Mouse (Mus musculus): ENCODE measurements around the gene Gm12166.
"Not testable (repeated sequence)": the region's sequence is repeated elsewhere in the genome, so short reads cannot be mapped to it uniquely, and the experiment has no call there.

Gm12166 gene

DNA sequence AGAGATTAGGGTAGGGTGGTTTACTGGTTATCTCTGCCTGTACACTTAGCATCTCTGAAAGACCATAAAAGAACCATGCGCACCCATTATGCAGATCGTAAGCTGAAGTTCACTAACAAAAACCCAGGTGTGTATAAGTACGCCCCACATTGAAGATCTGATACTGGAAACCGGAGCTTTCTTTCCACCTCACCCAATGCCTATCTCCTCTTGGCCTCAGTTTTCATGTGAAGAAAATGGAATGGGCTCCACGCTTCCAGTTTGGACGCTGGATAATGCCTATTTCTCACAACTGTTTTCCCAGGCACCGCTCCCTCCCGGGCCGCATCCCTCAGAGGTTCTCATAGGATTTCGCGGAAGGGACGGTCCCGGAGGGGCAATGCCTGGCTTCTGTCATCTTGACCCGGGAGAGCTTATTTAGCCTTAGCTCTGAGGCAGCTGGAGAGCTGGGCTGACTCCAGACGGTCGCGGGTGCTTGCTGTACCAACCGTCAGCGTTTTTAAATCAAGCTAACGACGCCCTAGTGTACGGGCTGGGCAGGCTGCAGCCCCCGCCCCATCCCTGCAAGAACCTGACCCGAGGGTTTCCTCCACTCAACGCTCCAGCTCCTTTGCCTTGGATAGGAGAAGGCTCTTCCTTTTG, 4.8 kb upstream of the Gm12166 start:
- DNase-seq (ENCODE audit: extremely low spot score, low read depth, low spot score), result no peak

DNA sequence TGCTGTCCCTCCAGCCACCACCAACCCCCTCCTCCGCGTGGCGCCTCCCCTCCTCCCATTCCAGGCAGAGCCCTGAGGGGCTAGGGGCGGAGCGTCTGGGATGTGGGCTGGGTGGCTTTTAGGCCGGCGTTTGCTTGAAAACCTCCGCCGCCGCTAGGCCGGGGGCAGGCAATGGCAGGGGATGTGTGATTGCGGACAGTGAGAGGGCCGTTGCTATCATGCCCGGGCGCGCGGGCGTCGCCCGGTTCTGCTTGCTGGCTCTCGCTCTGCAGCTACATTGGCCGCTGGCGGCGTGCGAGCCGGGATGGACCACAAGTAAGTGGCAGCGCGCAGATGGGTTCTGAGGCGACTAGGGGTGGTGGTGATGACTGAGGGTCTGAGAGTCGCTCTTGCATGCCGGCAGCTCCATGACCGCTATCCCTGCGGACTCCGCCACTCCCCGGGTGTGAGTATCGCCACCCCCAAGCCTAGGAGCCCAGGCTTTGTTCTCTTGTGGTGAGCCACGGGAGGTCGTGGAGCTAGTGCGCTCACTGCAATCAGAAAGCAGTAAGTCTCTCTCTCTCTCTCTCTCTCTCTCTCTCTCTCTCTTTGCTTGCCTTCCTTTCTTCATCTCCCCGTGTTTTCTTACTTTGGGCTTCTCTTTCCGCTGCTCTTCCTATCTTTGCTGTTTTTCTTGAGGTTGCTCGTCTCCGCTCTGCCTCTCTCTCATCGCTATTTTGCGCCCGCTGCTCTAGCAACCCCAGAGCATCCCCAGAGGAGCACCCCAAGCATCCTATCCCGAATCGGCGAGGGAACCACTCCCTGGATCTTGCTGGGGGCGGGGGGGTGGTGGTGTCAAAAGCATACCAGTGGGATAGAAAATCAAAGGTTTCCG, 4.0 kb upstream of the Gm12166 start, which contains the start of gene Adam19:
Gene Adam19, plus strand, starts transcription at position 97 of the 874 bp plus-strand sequence.
- no peak for DNase-seq (ENCODE audit: extremely low spot score, low read depth, low spot score)

DNA sequence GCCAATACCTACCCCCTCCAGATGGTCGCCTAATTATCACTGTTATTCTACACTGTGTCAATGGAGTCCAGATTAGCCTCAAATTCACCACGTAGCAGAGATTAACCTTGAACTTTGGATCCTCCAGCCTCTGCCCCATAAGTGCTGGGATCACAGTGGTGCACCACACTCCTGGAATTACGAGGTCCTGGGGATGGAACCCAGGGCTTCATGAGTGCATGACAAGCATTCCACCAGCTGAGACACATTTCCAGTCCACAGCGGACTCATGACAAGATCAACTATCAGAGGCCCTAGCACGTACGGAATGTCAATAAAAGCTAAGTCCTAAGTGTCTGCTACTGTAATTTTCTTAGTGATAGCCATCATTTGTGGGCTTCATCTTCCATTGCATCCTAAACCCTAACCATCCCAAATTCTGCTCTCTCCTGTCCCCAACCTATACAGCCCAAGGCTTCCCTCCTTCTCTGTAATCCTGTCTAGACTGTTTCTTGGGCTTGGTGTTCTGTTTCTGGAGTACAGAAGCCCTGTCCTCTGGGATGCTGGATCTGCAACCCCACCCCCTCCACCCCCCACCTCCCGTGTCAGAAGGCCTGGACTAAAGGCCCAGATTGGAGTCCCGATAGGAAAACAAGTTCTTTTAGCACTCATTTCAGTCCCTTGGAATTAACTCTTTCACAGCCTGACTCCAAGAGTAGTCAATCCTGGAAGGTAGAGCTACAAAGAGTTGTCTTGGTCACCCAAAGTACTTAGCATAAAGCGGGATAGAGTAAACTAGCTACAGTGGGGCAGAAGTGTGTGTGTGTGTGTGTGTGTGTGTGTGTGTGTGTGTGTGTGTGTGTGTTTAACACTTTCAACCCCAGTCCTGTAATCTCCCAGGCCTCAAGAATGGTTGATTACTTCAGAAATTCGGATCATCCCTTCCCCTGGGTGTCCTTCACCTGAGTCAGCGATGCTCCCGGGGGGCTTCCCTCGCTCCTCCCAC, 3.1 kb upstream of the Gm12166 start:
- no peak for DNase-seq (ENCODE audit: extremely low spot score, low read depth, low spot score)

DNA sequence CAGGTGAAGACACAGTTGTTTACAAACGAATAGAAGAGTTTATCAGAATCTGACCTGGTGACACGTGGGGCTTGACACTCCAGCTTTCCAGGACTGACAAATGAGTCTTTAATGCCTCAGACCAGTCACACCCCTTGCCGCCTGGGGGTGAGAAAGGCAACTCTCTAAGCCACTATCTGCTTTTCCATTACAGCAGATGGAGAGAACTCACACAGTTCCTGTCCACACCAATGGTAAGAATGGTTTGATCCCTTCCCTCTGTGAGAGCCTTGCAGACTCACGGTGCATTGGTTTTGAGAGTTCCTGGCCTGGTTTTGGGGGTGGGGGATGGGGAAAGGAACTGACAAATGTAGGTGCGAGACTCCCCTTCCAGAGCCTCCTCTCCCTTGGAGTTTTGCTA, 2.2 kb upstream of the Gm12166 start:
- no peak for DNase-seq (ENCODE audit: extremely low spot score, low read depth, low spot score)

DNA sequence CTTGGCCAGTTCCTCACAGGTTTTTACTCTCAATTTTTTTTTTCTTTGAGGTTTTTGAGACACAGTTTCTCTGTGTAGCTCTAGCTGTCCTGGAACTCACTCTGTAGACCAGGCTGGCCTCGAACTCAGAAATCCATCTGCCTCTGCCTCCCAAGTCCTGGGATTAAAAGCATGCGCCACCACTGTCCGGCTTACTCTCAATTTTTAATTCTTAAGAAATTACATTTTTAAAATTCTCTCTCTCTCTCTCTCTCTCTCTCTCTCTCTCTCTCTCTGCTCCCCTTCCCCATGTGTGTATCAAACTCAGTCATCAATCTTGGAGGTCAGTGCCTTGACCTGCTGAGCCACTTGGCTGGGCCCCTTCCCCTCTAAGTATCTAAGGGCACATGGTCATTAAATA, 1.3 kb upstream of the Gm12166 start:
- not testable (repeated sequence) for DNase-seq (ENCODE audit: extremely low spot score, low read depth, low spot score)

DNA sequence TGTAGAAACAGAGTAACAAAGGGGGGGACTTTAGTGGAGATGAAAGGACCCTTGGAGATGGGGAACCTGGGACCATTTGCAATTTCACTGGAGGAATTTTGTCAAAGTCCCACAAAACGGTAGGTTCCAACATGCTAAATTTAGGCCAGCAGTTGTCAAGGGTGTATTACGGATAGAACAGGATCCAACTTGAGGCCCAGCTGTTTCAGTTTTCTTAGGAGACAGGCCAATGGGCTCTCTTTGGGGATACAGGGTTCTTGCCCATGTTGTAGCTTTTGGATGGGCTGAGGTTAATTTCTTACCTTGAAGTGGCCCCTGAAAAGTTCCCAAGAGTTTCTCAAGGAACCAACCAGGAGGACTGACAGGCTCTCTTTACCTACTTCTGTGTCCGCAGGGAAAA, 4.9 kb downstream of the Gm12166 start:
- no peak for DNase-seq (ENCODE audit: extremely low spot score, low read depth, low spot score)

DNA sequence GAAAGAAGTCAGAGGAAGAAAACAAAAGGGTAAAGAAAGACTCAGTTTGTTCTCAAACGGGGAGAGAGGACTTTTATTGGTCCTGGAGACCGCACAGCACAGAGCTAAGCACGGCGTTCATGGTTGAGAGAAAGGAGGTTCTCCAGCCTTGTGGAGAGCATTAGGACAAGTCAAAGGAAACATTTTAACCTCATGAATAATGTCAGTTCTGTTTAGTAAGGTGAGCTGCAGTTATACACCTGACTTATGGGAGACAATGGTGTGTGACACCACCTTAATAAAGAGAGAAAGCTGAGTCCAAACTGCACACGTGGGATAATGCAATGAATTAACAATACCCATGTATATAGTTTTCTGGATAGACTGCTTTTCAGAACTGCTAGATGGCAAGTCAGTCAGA, 7.3 kb downstream of the Gm12166 start:
- no peak for DNase-seq (ENCODE audit: extremely low spot score, low read depth, low spot score)

DNA sequence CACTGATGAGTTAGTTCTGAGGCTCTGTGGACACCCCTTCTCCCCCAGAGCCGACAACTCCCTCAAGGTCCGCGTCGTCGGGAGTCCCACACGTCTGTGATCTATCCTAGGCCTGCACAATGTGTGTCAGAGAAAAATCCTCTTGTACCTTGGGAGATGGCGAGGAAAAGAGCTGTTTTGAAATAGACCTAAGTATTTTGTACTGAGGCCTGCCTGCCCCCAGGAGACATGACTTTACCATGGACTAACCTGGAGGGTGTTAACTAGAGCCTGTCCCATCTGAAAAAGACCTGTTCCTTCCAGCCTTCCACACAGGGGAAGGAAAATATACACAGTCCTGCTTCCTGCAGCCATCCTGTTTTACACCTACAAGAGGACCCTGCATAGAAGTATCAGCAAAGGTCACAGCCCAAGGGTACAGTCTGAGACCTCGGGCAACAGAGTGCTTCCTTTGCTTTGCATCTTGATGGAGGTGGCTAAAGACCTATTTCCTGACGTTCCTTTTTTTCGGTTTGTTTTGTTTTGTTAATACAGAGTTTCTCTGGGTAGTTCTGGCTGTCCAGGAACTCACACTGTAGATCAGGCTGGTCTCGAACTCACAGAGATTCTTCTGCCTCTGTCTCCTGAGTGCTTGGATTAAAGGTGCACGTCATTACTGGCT, 10.4 kb downstream of the Gm12166 start:
- DNase-seq (ENCODE audit: extremely low spot score, low read depth, low spot score), result no peak

DNA sequence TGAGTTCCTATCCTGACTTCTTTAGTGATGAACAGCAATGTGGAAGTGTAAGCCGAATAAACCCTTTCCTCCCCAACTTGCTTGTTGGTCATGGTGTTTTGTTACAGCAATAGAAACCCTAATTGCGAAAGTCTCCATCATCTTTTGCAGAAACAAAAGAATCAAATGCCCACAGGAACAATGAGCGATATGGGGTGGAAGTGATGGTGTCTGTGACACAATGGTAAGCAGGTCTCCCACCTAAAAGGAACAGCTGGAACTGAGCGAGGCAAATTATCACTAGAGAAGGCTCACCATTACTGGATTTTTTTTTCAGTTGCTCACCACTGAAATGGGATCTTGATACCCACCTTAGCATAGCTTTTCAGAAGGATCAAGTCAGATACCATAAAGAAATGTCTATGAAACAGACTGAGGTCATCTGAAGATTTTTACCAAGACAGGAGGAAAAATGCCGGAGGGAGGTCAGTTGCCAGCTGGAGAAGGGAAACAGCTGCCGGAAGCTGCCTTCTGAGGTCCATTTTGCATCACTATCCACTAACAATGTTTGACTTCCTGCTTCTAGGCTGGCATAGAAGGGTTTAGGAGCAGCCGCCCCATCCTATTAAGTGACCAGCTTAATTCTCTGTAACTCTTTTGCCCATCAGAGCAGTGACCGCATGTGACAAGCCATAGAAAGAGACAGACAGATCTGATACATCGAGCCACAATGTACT, 11.1 kb downstream of the Gm12166 start:
- DNase-seq (ENCODE audit: extremely low spot score, low read depth, low spot score), result no peak

DNA sequence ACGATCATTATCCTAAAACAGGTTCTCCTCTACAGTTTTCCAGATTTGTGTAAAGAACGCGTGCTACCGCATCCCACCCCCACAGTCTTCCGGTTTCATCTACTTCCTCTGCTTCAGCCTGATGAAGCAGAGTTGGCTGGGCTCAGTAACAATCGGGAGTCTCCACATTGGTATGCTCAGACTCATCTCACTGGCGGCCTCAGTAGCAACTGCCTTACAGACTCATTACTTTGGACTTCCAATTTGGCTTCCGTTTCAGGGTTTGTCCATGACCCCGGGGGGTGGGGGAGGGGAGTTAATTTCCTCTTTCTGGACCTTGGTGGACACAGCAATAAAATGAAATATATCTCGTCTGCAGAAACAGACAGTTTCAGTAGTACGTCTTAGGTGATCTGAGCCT, 12.8 kb downstream of the Gm12166 start:
- no peak for DNase-seq (ENCODE audit: extremely low spot score, low read depth, low spot score)

DNA sequence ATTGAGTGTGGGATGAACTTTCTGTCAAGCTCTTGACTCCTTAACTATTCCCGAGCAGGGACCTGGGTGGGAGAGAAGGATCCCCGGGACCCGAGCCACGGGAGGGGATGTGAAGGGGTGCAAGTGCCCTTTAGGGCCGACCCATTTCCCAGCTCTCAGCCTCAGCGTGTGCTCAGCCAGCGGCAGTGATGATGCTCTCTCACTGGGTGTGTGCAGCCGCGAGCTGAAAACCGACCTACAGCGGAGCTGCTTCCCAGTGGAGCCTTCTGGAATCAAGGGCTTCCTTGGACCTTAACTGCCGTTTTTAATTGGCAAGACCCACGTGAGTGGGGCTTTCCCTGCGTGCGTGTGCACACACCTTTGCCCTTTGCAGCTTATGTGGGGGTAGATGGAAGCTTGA, 13.2 kb downstream of the Gm12166 start:
- DNase-seq (ENCODE audit: extremely low spot score, low read depth, low spot score), result no peak

DNA sequence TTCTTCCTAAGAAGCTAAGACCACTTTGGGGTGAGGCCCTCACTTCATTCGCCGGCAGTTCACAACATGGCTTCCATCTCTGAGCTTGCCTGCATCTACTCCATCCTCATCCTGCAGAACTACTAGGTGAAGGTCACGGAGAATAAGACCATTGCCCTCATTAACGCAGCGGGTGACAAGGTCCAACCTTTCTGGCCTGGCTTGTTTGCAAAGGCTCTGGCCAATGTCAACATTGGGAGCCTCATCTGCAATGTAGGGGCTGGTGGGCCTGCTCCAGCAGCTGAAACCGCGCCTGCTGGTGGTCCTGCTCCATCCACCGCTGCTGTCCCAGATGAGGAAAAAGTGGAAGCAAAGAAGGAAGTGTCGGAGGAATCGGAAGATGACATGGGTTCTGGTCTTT, 15.7 kb downstream of the Gm12166 start:
- no peak for DNase-seq (ENCODE audit: extremely low spot score, low read depth, low spot score)

DNA sequence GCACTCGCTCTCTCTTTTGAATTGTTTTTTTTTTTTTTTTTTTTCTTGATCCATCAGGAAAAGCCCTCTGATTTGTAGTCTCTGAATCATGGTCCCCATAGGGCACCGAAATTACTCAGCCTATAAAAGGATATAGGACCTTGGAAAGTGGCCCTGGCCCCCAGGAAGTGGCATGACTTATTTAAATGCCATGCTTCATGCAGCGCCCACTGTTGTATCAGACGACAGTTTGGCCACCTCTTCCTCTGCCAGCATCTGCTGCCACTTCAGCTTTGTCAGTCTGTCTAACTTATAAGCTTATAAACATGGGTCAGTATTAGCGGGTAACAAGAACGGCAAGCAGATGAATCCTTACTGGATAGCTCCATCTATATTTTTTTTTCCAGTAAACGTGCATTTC, 19.2 kb downstream of the Gm12166 start:
- DNase-seq (ENCODE audit: extremely low spot score, low read depth, low spot score), result no peak

DNA sequence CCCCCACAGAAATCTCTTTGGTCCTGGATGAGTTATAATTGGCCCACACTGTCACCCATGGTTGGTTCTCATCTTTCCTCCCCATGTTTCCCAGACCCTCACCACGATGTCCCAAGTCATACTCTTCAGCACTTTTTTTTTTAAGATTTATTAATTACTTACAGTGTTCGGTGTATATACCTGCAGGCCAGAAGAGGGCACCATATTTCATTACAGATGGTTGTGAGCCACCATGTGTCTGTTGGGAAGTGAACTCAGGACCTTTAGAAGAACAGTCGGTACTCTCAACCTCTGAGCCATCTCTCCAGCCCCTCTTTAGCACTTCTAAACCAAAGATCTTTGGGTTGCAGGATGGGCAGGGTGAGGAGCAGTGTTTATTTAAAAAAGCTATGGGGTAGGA, 20.7 kb downstream of the Gm12166 start:
- DNase-seq (ENCODE audit: extremely low spot score, low read depth, low spot score), result no peak

DNA sequence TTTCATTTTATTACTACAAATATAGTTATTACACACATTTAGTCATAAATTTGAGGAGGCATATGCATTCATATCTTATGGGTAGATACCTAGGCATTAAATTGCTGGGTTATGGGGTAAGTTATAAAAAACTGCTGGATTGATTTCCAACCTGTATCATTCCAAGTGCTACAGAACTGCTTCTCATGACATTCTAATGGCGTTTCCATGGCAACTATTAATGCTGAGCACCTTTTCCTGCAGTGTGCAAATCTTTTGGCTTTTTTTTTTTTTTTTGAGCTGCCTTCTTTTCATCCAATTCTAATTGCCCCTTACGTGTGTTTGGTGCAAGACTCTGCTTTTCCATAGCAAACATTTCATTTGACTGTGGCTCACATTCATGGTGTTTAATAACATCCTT, 22.1 kb downstream of the Gm12166 start:
- DNase-seq (ENCODE audit: extremely low spot score, low read depth, low spot score), result no peak

DNA sequence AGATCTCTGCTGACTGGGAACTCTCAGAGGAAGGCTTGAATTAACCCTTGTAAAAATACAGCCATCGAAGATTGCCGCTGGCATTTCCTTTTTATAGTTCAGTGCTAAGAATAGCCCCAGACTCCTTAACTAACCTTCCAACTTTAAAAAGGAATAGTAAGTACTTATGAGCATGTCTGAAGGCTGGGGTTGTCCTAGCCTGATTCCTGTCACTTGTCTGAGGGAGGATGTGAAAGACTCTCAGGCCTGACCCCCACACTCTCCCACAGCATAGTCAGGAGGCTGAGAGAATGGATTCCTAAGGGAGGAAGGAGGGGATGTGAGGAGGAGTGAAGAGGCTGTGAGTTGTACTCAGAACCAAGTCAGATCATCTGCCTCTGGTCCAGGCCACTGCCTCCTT, 22.6 kb downstream of the Gm12166 start:
- no peak for DNase-seq (ENCODE audit: extremely low spot score, low read depth, low spot score)

DNA sequence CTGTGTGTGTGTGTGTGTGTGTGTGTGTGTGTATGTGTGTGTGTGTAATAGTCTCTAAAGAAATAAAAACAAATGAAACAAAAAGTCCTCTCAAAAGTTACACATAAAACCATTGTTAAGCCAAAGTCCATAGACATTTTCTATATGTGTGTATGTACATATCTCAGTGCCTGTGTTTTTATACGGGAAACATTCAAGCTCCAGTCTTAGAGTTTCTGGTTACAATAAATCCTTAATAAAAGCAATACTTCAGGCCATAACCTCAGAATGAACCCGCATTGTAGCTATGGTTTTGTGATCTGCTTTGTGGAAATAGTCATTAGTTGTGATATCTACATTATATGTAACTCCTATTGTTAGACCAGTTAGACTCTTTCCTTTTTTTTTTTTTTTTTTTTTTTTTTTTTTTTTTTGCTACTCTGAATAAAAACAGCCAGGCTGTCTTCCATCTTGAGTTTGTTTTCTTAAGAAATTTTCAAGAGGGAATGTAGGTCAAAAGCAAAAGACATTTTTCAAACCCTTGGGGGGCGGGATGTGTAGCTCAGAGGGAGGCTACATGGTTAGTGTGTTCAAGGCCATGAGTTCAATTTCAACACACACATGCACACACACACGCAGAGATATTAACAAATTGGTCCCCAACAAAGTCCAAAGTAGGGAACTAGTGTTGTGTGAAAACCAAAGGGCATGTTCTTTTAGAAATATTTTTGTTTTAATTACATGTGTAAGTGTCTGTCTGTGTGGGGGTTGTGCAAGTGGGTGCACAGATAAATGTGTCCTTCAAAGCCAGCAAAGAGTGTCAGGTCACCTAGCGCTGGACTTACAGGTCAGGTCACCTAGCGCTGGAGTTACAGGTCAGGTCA, 23.9 kb downstream of the Gm12166 start:
- DNase-seq (ENCODE audit: extremely low spot score, low read depth, low spot score), result no peak

DNA sequence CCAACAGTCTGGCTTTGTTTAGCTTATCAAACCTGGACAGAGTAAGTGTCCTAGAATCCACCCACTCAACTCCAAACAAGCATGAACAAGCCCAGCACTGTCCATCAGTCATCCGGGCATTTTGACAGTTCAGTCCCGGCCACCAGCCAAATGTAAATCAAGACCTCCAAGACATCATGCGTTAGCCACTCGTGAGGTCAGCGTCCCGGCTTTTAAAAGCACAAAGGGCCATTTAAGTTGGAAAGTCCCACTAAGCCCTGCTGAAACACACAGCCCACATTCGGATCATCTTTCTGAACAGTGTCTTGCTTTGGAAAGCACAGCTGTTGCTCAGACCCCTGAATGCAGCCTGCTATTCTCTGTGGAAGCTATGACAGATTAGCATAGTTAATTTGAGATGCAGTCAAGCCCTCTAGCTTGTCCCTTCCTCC, 26.1 kb downstream of the Gm12166 start:
- DNase-seq (ENCODE audit: extremely low spot score, low read depth, low spot score), result no peak

DNA sequence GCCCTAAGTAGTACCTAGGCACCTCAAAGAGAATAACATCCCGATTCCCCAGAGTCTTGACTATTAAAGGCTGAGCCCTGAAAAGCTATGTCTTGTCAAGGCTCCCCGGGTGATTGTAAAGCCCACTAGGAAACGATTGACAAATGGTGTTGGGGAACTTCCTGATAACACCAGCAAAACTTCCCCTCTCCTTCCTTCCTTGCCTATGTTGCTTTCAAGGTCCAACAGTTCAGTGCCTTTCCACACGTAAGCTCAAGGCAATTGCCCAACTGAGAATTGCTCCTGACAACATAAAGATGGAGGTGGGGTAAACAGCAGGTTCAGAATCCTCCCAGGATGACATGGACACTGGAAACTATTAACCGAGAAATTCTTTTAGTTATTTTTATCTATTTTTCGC, 29.1 kb downstream of the Gm12166 start:
- no peak for DNase-seq (ENCODE audit: extremely low spot score, low read depth, low spot score)

Data from hindlimb bud, embryonic 11.5 days (tissue).